ENCODE assay signal across 8 mouse cellular contexts in the genomic region with DNA sequence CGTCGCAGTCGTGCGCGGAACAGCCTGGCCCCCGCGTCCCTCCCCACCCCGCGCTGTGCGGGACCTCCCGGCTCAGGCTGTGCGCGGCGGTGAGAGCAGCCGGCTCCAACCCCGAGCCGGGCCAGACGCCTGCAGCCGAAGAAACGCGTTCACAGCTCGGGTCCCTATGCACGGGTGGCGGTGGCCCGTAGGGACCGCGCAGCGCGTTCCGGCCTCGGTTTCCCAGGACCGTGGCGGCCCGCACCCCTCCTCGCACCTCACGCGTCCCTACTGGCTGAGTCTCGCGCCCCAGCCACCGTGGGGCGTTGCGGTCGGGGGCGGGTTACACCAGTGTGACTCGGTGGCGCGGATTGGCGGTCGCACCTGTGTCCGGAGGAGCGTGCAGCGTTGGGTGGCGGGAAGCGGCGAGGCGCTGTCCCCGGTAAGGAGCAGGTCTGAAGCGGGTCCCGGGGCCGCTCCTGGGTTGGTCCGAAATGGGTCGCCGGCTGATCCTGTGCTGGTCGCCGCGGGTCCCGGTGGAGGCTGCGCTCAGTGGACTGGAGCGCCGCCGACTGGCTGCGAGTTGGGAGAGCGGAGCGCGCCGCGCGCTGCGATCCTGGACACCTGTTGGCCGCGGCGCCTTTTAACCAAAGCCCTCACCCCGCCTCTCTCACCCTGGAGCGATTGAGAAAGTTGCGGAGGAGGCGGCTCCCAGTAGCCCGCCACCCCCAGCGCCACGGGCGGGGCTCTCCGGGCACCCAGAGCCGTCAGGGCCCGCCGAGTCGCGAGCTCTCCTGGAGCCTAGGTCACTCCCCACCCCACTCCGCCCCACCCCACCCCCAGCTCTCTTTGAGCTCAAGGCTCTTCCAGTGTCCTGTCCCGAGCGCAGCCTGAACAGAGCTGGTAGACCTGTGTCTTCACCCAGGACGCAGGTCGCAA. TPM values are rescaled to one million over a fixed set of nuclear protein-coding genes. Genes with fewer than 3 reads are reported as not detected.
DNase-seq lines count a peak whose midpoint lies in the region; ATAC-seq and TF ChIP-seq lines count a peak whose summit lies in the region.

A gene (minus strand): TSS at position 597 of the 918 bp plus-strand sequence.

- H3K4me2 ChIP-seq in heart, embryonic 11.5 days: peak within 1 kb of the TSS; percentile 98
- peak within 1 kb of the TSS; percentile 100 for H3K4me2 ChIP-seq in heart, postnatal 0 days (ENCODE audit: low read depth, low read length)
- H3K4me2 ChIP-seq in liver, postnatal 0 days (ENCODE audit: low read depth, low read length): peak within 1 kb of the TSS; percentile 81

- no peaks in the 10 kb centered on the region for H3K9me3 ChIP-seq in heart, embryonic 11.5 days (replicated peaks; ENCODE audit: control insufficient read depth, low read length)
- no peaks in the 10 kb centered on the region for H3K9me3 ChIP-seq in heart, postnatal 0 days (replicated peaks; ENCODE audit: control insufficient read depth, low read length)
- no peaks in the 10 kb centered on the region for H3K9me3 ChIP-seq in liver, postnatal 0 days (ENCODE audit: low read length)

- peaks cover 61% of the 10 kb centered on the region for H3K27me3 ChIP-seq in heart, embryonic 11.5 days (ENCODE audit: control insufficient read depth, insufficient read depth, low read length)
- peaks cover 69% of the 10 kb centered on the region for H3K27me3 ChIP-seq in heart, postnatal 0 days (ENCODE audit: control insufficient read depth, insufficient read depth, low read length)
- peaks cover 31% of the 10 kb centered on the region for H3K27me3 ChIP-seq in liver, postnatal 0 days (ENCODE audit: insufficient read depth, low read length)

- no peak within 1 kb of the TSS for H3K27ac ChIP-seq in heart, embryonic 11.5 days (ENCODE audit: low read depth, low read length)
- H3K27ac ChIP-seq in heart, postnatal 0 days (ENCODE audit: low read depth): no peak within 1 kb of the TSS
- H3K27ac ChIP-seq in liver, postnatal 0 days (ENCODE audit: low read depth): peak within 1 kb of the TSS; percentile 87
- no peak within 1 kb of the TSS for H3K27ac ChIP-seq in olfactory bulb, adult 2 months (ENCODE audit: insufficient read depth, low read depth, low read length)

- DNase-seq in heart, adult 9 months (ENCODE audit: low spot score in 2 of 2): no peak
- DNase-seq in heart, postnatal 0 days (ENCODE audit: low spot score): no peak
- peak; percentile 83 for DNase-seq in kidney, postnatal 14 days
- DNase-seq in liver, postnatal 0 days: peak; percentile 84
- DNase-seq in yolk sac, embryonic 10.5 days (ENCODE audit: low spot score): peak; percentile 91

- no peak for TF ChIP-seq POLR2A in olfactory bulb, adult 2 months (IDR thresholded peaks at IDR 0.05; ENCODE audit: insufficient read depth, low read depth, low read length)

- TF ChIP-seq EP300 in heart, postnatal 0 days (IDR thresholded peaks at IDR 0.05; ENCODE audit: low read depth): no peak
- no peak for TF ChIP-seq EP300 in liver, postnatal 0 days (IDR thresholded peaks at IDR 0.05; ENCODE audit: low read depth)

- H3K4me1 ChIP-seq in heart, embryonic 11.5 days (ENCODE audit: control insufficient read depth, insufficient read depth, low read length): 0 out of 2 replicates have a peak, but pooled peaks cover 2% of the 10 kb centered on the region
- no peaks in the 10 kb centered on the region for H3K4me1 ChIP-seq in heart, postnatal 0 days (ENCODE audit: control insufficient read depth, insufficient read depth)
- peaks cover 6% of the 10 kb centered on the region; the same call in 1 of the 2 replicates for H3K4me1 ChIP-seq in liver, postnatal 0 days (ENCODE audit: insufficient read depth)
- peaks cover 9% of the 10 kb centered on the region; the same call in 1 of the 2 replicates for H3K4me1 ChIP-seq in olfactory bulb, adult 2 months (ENCODE audit: control insufficient read depth, insufficient read depth, low read length)

- peak within 1 kb of the TSS; percentile 63 for H3K4me3 ChIP-seq in heart, embryonic 11.5 days (ENCODE audit: low read depth, low read length)
- H3K4me3 ChIP-seq in heart, postnatal 0 days (ENCODE audit: low read depth, low read length): peak within 1 kb of the TSS; percentile 70
- peak within 1 kb of the TSS; percentile 63 for H3K4me3 ChIP-seq in liver, postnatal 0 days (ENCODE audit: low read depth, low read length)
- peak within 1 kb of the TSS; percentile 53 for H3K4me3 ChIP-seq in olfactory bulb, adult 2 months (ENCODE audit: insufficient read depth, low read depth, low read length)

- under 1% methylated on average over 98 of the region's 101 CpGs for WGBS in heart, embryonic 11.5 days (ENCODE audit: insufficient replicate concordance)
- WGBS in heart, postnatal 0 days: under 1% methylated on average over 101 of the region's 101 CpGs
- 2% methylated on average over 101 of the region's 101 CpGs for WGBS in liver, postnatal 0 days (ENCODE audit: insufficient replicate concordance)
- under 1% methylated on average over 101 of the region's 101 CpGs for WGBS in olfactory bulb, adult 2 months

- no peak for TF ChIP-seq CTCF in heart, postnatal 0 days (IDR thresholded peaks at IDR 0.05; ENCODE audit: low read depth)
- TF ChIP-seq CTCF in liver, postnatal 0 days (IDR thresholded peaks at IDR 0.05; ENCODE audit: low read depth): peak; percentile 35; the same call in 1 of the 2 replicates
- no peak for TF ChIP-seq CTCF in olfactory bulb, adult 2 months (IDR thresholded peaks at IDR 0.05; ENCODE audit: insufficient read depth, low read depth, low read length)

- ATAC-seq in heart, embryonic 11.5 days (replicated peaks; ENCODE audit: insufficient number of reproducible peaks, low FRiP score, low TSS enrichment): peak; percentile 42; the same call in 1 of the 2 replicates
- peak; percentile 39 for ATAC-seq in common myeloid progenitor, adult 5-6 weeks (replicated peaks; ENCODE audit: low read depth, poor library complexity, severe bottlenecking)
- peak; percentile 55 for ATAC-seq in heart, postnatal 0 days (ENCODE audit: insufficient read depth, low read depth)
- ATAC-seq in liver, postnatal 0 days: peak; percentile 75

- H3K9ac ChIP-seq in heart, embryonic 11.5 days (ENCODE audit: low read depth, low read length): peak within 1 kb of the TSS; percentile 44; the same call in 1 of the 2 replicates
- H3K9ac ChIP-seq in heart, postnatal 0 days (replicated peaks; ENCODE audit: low read depth, low read length): peak within 1 kb of the TSS; percentile 32
- H3K9ac ChIP-seq in liver, postnatal 0 days (replicated peaks): peak within 1 kb of the TSS; percentile 77

- no peaks in the 10 kb centered on the region for H3K36me3 ChIP-seq in heart, embryonic 11.5 days (ENCODE audit: control insufficient read depth, insufficient read depth, low read length)
- H3K36me3 ChIP-seq in heart, postnatal 0 days (replicated peaks; ENCODE audit: control insufficient read depth, insufficient read depth, low read length): no peaks in the 10 kb centered on the region
- 0 out of 2 replicates have a peak, but pooled peaks cover 3% of the 10 kb centered on the region for H3K36me3 ChIP-seq in liver, postnatal 0 days (replicated peaks; ENCODE audit: insufficient read depth, low read length)

RNA-seq across cellular contexts. Expression of the gene that starts here (rescaled TPM):
- 0.96 and 1.2 TPM in 2 replicates for polyA plus RNA-seq in heart, embryonic 11.5 days (2014; fragmentation: Nextera tagmentation; extraction: Ambion mirVana)
- total RNA-seq in common myeloid progenitor, adult 5-6 weeks (2017): not detected in 2 replicates
- 0.04 and 0.08 TPM in 2 replicates for total RNA-seq in heart, postnatal 0 days (2014; rRNA removed; ENCODE audit: low replicate concordance)
- 0.10 TPM in 1 of 2 replicates, not detected in the other for polyA plus RNA-seq in heart, postnatal 0 days (2015; fragmentation: Nextera tagmentation; extraction: Ambion mirVana)
- polyA plus RNA-seq in liver, postnatal 0 days (2015; fragmentation: Nextera tagmentation; extraction: Ambion mirVana): 104 and 135 TPM in 2 replicates
- not detected in 2 replicates for polyA plus RNA-seq in olfactory bulb, adult 2 months (2012; ENCODE audit: insufficient read depth, insufficient read length, low replicate concordance, missing spikeins)

Comparison
In these comparisons a context has a peak if more than half of its experiments do, and no peak if none do; other contexts are left out.
1. RNA of the gene that starts here (polyA plus RNA-seq): 104 to 135 TPM in liver, postnatal 0 days; 0.96 to 1.2 TPM in heart, embryonic 11.5 days, 0.10 TPM in heart, postnatal 0 days and not detected in olfactory bulb, adult 2 months; every median in the first group is over 10 times any median in the second.
2. Peak in ATAC-seq in common myeloid progenitor, adult 5-6 weeks; RNA of the gene not detected or under 1 TPM.
3. Peak in ATAC-seq, H3K4me3 ChIP-seq, H3K9ac ChIP-seq and H3K4me2 ChIP-seq in heart, postnatal 0 days; RNA of the gene not detected or under 1 TPM.
4. DNase-seq: peak in kidney, postnatal 14 days (single experiment), liver, postnatal 0 days (single experiment) and yolk sac, embryonic 10.5 days (single experiment); none in heart, adult 9 months (0 of 2) and heart, postnatal 0 days (single experiment).
5. Peak in every context shown above with its lines, with median percentiles within 50 percentile points of each other: ATAC-seq, H3K4me2 ChIP-seq, H3K4me3 ChIP-seq and H3K9ac ChIP-seq.